Mouse (Mus musculus): ENCODE measurements at regions not wholly inside any gene's neighbourhood (a gene's known extent, or its start where the extent isn't known, plus 50 kb on each side); places are given as distances from the start of the nearest gene placed in this dataset.

GRCm38 (mm10) chr13:16379492-16379891, 367.8 kb downstream of the Inhba start:
- TF ChIP-seq CTCF (IDR thresholded peaks at IDR 0.05; ENCODE audit: low read depth, low read length) (no peak), POLR2A (IDR thresholded peaks at IDR 0.05; ENCODE audit: insufficient read depth, low read length) (no peak), EP300 (IDR thresholded peaks at IDR 0.05; ENCODE audit: insufficient read depth, low read depth, low read length) (no peak)
